Mouse (Mus musculus): ENCODE measurements at regions not wholly inside any gene's neighbourhood (a gene's known extent, or its start where the extent isn't known, plus 50 kb on each side); places are given as distances from the start of the nearest gene placed in this dataset.

GRCm38 (mm10) chr10:37079535-37079934 lies 59.2 kb downstream of the Marcks start:
- no peak for DNase-seq

- peak; percentile 91 to 92 for DNase-seq
These were observed 60.3 kb downstream of the Marcks start for GRCm38 (mm10) chr10:37078439-37078838.

GRCm38 (mm10) chr10:37077741-37078140 lies 61.0 kb downstream of the Marcks start:
- no peak for DNase-seq

GRCm38 (mm10) chr10:37072834-37073233 lies 65.9 kb downstream of the Marcks start:
- peak; percentile 30 to 71 for DNase-seq

- no peak for DNase-seq
These were observed 66.7 kb downstream of the Marcks start for GRCm38 (mm10) chr10:37072061-37072460.

GRCm38 (mm10) chr10:37071420-37071819 lies 67.3 kb downstream of the Marcks start:
- DNase-seq: no peak
